Mouse (Mus musculus) stomach, postnatal 0 days (tissue): Measurements from ENCODE around the gene Btg1.

ENCODE experiments used
- CTCF ChIP-seq: IDR thresholded peaks from 2 replicates; pipeline ENCODE4 v1.5.1; 2016; ENCODE audit warnings: antibody characterized with exemption, low read depth, mild to moderate bottlenecking, moderate library complexity
- EP300 ChIP-seq: optimal IDR thresholded peaks from 2 replicates; pipeline ENCODE3; 2016; ENCODE audit warnings: antibody characterized with exemption

- TF ChIP-seq EP300 (no peak), CTCF (no peak)
Measured at GRCm38 (mm10) chr10:96605168-96605567, 11.6 kb upstream of the Btg1 start.
